Mouse (Mus musculus): ENCODE measurements around the gene 4930442H23Rik. TPM values are rescaled to one million over a fixed set of nuclear protein-coding genes. Genes with fewer than 3 reads are reported as not detected.

4930442H23Rik gene
- polyA plus RNA-seq, 1 experiment, result not detected

GRCm38 (mm10) chr10:81168521-81169244 lies 15.0 kb downstream of the 4930442H23Rik start:
- peaks cover 5% of the 10 kb centered on the region for H3K4me1 ChIP-seq (ENCODE audit: control insufficient read depth, insufficient read depth, low read length)
- 0 out of 2 replicates have a peak, but pooled peaks have one; percentile 44 for TF ChIP-seq POLR2A (IDR thresholded peaks at IDR 0.05; ENCODE audit: extremely low read depth, insufficient read depth, low read length)
- TF ChIP-seq CTCF (IDR thresholded peaks at IDR 0.05; ENCODE audit: extremely low read depth, insufficient read depth, low read length), result no peak
- H3K27ac ChIP-seq (ENCODE audit: insufficient read depth, low read length), result peak overlapping the region; percentile 36
- peak overlapping the region; percentile 47 for H3K4me3 ChIP-seq (ENCODE audit: insufficient read depth, low read length)

- H3K27ac ChIP-seq (ENCODE audit: insufficient read depth, low read length), result peak overlapping the region; percentile 9; the same call in 1 of the 2 replicates
- peak overlapping the region; percentile 13; the same call in 1 of the 2 replicates for H3K4me3 ChIP-seq (ENCODE audit: insufficient read depth, low read length)
- peaks cover 5% of the 10 kb centered on the region for H3K4me1 ChIP-seq (ENCODE audit: control insufficient read depth, insufficient read depth, low read length)
- TF ChIP-seq POLR2A (IDR thresholded peaks at IDR 0.05; ENCODE audit: extremely low read depth, insufficient read depth, low read length), result no peak
Measured at GRCm38 (mm10) chr10:81168087-81168431, 15.6 kb downstream of the 4930442H23Rik start.

GRCm38 (mm10) chr10:81167200-81168086 lies 16.2 kb downstream of the 4930442H23Rik start, which contains the start of gene Pias4:
Pias4 (minus strand) TSS chr10:81167923.
- Histone ChIP-seq H3K4me3 (ENCODE audit: insufficient read depth, low read length) (peak within 1 kb of the TSS; percentile 74), H3K4me1 (ENCODE audit: control insufficient read depth, insufficient read depth, low read length) (peaks cover 3% of the 10 kb centered on the region; the same call in 1 of the 2 replicates), H3K27ac (ENCODE audit: insufficient read depth, low read length) (peak within 1 kb of the TSS; percentile 9; the same call in 1 of the 2 replicates)
- TF ChIP-seq CTCF (IDR thresholded peaks at IDR 0.05; ENCODE audit: extremely low read depth, insufficient read depth, low read length) (no peak), POLR2A (IDR thresholded peaks at IDR 0.05; ENCODE audit: extremely low read depth, insufficient read depth, low read length) (peak; percentile 75; the same call in 1 of the 2 replicates)

GRCm38 (mm10) chr10:81165118-81165517 lies 18.5 kb downstream of the 4930442H23Rik start:
- Histone ChIP-seq H3K27ac (ENCODE audit: insufficient read depth, low read length) (no peak overlapping the region), H3K4me3 (ENCODE audit: insufficient read depth, low read length) (no peak overlapping the region), H3K4me1 (ENCODE audit: control insufficient read depth, insufficient read depth, low read length) (peaks cover 3% of the 10 kb centered on the region; the same call in 1 of the 2 replicates)
- TF ChIP-seq POLR2A (IDR thresholded peaks at IDR 0.05; ENCODE audit: extremely low read depth, insufficient read depth, low read length) (no peak), CTCF (IDR thresholded peaks at IDR 0.05; ENCODE audit: extremely low read depth, insufficient read depth, low read length) (no peak)

GRCm38 (mm10) chr10:81162318-81162652 lies 21.4 kb downstream of the 4930442H23Rik start:
- no peak overlapping the region for H3K4me3 ChIP-seq (ENCODE audit: insufficient read depth, low read length)
- H3K27ac ChIP-seq (ENCODE audit: insufficient read depth, low read length), result no peak overlapping the region
- TF ChIP-seq CTCF (IDR thresholded peaks at IDR 0.05; ENCODE audit: extremely low read depth, insufficient read depth, low read length) (no peak), POLR2A (IDR thresholded peaks at IDR 0.05; ENCODE audit: extremely low read depth, insufficient read depth, low read length) (no peak)
- H3K4me1 ChIP-seq (ENCODE audit: control insufficient read depth, insufficient read depth, low read length), result peaks cover 3% of the 10 kb centered on the region; the same call in 1 of the 2 replicates

- TF ChIP-seq CTCF (IDR thresholded peaks at IDR 0.05; ENCODE audit: extremely low read depth, insufficient read depth, low read length), result no peak
- no peak for TF ChIP-seq POLR2A (IDR thresholded peaks at IDR 0.05; ENCODE audit: extremely low read depth, insufficient read depth, low read length)
- Histone ChIP-seq H3K4me1 (ENCODE audit: control insufficient read depth, insufficient read depth, low read length) (peaks cover 2% of the 10 kb centered on the region; the same call in 1 of the 2 replicates), H3K4me3 (ENCODE audit: insufficient read depth, low read length) (no peak overlapping the region), H3K27ac (ENCODE audit: insufficient read depth, low read length) (no peak overlapping the region)
Measured at GRCm38 (mm10) chr10:81161602-81162317, 21.9 kb downstream of the 4930442H23Rik start.

GRCm38 (mm10) chr10:81154736-81155135 lies 28.9 kb downstream of the 4930442H23Rik start:
- TF ChIP-seq CTCF (IDR thresholded peaks at IDR 0.05; ENCODE audit: extremely low read depth, insufficient read depth, low read length), result no peak
- no peak for TF ChIP-seq POLR2A (IDR thresholded peaks at IDR 0.05; ENCODE audit: extremely low read depth, insufficient read depth, low read length)
- Histone ChIP-seq H3K27ac (ENCODE audit: insufficient read depth, low read length) (peak overlapping the region; percentile 75), H3K4me3 (ENCODE audit: insufficient read depth, low read length) (no peak overlapping the region), H3K4me1 (ENCODE audit: control insufficient read depth, insufficient read depth, low read length) (no peaks in the 10 kb centered on the region)

- TF ChIP-seq POLR2A (IDR thresholded peaks at IDR 0.05; ENCODE audit: extremely low read depth, insufficient read depth, low read length) (no peak), CTCF (IDR thresholded peaks at IDR 0.05; ENCODE audit: extremely low read depth, insufficient read depth, low read length) (no peak)
- Histone ChIP-seq H3K4me1 (ENCODE audit: control insufficient read depth, insufficient read depth, low read length) (no peaks in the 10 kb centered on the region), H3K27ac (ENCODE audit: insufficient read depth, low read length) (peak overlapping the region; percentile 75; the same call in 1 of the 2 replicates), H3K4me3 (ENCODE audit: insufficient read depth, low read length) (no peak overlapping the region)
Measured at GRCm38 (mm10) chr10:81154313-81154712, 29.3 kb downstream of the 4930442H23Rik start.

GRCm38 (mm10) chr10:81152609-81153008 lies 31.0 kb downstream of the 4930442H23Rik start:
- H3K27ac ChIP-seq (ENCODE audit: insufficient read depth, low read length), result no peak overlapping the region
- H3K4me1 ChIP-seq (ENCODE audit: control insufficient read depth, insufficient read depth, low read length), result no peaks in the 10 kb centered on the region
- no peak overlapping the region for H3K4me3 ChIP-seq (ENCODE audit: insufficient read depth, low read length)
- TF ChIP-seq POLR2A (IDR thresholded peaks at IDR 0.05; ENCODE audit: extremely low read depth, insufficient read depth, low read length) (0 out of 2 replicates have a peak, but pooled peaks have one; percentile 6), CTCF (IDR thresholded peaks at IDR 0.05; ENCODE audit: extremely low read depth, insufficient read depth, low read length) (no peak)

Data from cortical plate, adult 2 months (tissue).